Mouse (Mus musculus) liver, embryonic 14.5 days (tissue): ENCODE measurements around the gene Ift27. TPM values are rescaled to one million over a fixed set of nuclear protein-coding genes. Genes with fewer than 3 reads are reported as not detected.

Experiments
- ATAC-seq: fragments of 200-750 bp; cut with Nextera tagmentation; 2 replicates; pipeline ENCODE4 v1.8.0; 2017; ENCODE audit warnings: moderate number of reproducible peaks, mild to moderate bottlenecking, moderate library complexity; ENCODE audit not compliant: insufficient read depth
- DNase-seq, 3 experiments: peaks; one replicate each; pipeline ENCODE4 v3.0.0-alpha.2; 2012 to 2013; ENCODE audit warnings: low read depth in 3 of 3, low spot score in 3 of 3
- H3K27ac ChIP-seq: fragments of 300-500 bp; sonication (generic); 2 replicates; pipeline ENCODE4 v1.5.1; 2014; ENCODE audit warnings: moderate library complexity, mild to moderate bottlenecking, control low read depth, inconsistent platforms
- H3K27me3 ChIP-seq: fragments of 300-500 bp; sonication (generic); 2 replicates; pipeline ENCODE4 v1.6.1; 2014; ENCODE audit warnings: mild to moderate bottlenecking, low read length, moderate library complexity; ENCODE audit not compliant: control insufficient read depth, insufficient read depth
- H3K36me3 ChIP-seq: fragments of 300-500 bp; sonication (generic); replicated peaks from 2 replicates; pipeline ENCODE4 v1.6.1; 2014; ENCODE audit warnings: low read depth; ENCODE audit not compliant: control insufficient read depth, insufficient read depth
- H3K4me1 ChIP-seq, 2 experiments: fragments of 200-500 bp in 1 of 2; fragments of 300-500 bp in 1 of 2; sonication (generic) in 1 of 2; replicated peaks; 2 replicates each; pipeline ENCODE4 v1.6.1; 2012 to 2014; ENCODE audit warnings: antibody characterized with exemption in 1 of 2, inconsistent platforms in 1 of 2, low read length in 1 of 2; ENCODE audit not compliant: control insufficient read depth in 2 of 2, insufficient read depth in 2 of 2
- H3K4me2 ChIP-seq: fragments of 300-500 bp; sonication (generic); 2 replicates; pipeline ENCODE4 v1.6.1; 2014; ENCODE audit warnings: low read depth, mild to moderate bottlenecking, control low read depth, moderate library complexity
- H3K4me3 ChIP-seq, 2 experiments: fragments of 200-500 bp in 1 of 2; fragments of 300-500 bp in 1 of 2; sonication (generic) in 1 of 2; 2 replicates each; pipeline ENCODE4 v1.5.1; 2012 to 2014; ENCODE audit warnings: low read depth in 2 of 2, low read length in 2 of 2, mild to moderate bottlenecking in 2 of 2, control low read depth in 1 of 2, inconsistent platforms in 1 of 2, moderate library complexity in 1 of 2; ENCODE audit not compliant: insufficient read depth in 1 of 2
- H3K9ac ChIP-seq: fragments of 300-500 bp; sonication (generic); replicated peaks from 2 replicates; pipeline ENCODE4 v1.6.1; 2014; ENCODE audit warnings: mild to moderate bottlenecking, control low read depth, moderate library complexity
- H3K9me3 ChIP-seq: fragments of 300-500 bp; sonication (generic); 2 replicates; pipeline ENCODE4 v1.6.1; 2016; ENCODE audit warnings: low read length, mixed read lengths; ENCODE audit not compliant: control insufficient read depth
- CTCF ChIP-seq: IDR thresholded peaks from 2 replicates; pipeline ENCODE4 v1.5.1; 2016; ENCODE audit warnings: antibody characterized with exemption, low read depth, control low read depth
- EP300 ChIP-seq: IDR thresholded peaks from 2 replicates; pipeline ENCODE4 v1.6.1; 2016; ENCODE audit warnings: antibody characterized with exemption, low read depth
- WGBS: fragments of 180-500 bp; shearing (Covaris S2); extraction: QIAGEN DNeasy Blood & Tissue Kit; methylation state at CpG from one replicate; pipeline ENCODE4 v1.1.7; 2014; ENCODE audit not compliant: insufficient replicate concordance; 5-methylcytosine and 5-hydroxymethylcytosine counted together
- polyA plus RNA-seq, 2 experiments: library from polyadenylated mRNA; depleted of rRNA in 1 of 2; stranded (reverse) in 1 of 2; unstranded in 1 of 2; fragments of >200 nt; fragmentation: Nextera tagmentation in 1 of 2; extraction: Ambion mirVana in 1 of 2; gene quantifications; 2 replicates each; pipeline versions ENCODE4 v1.2.1 to v1.2.3; 2012 to 2014

The Ift27 gene
- polyA plus RNA-seq, 2 experiments, result 13.5 to 37.8 TPM

- no peaks in the 10 kb centered on the region for H3K27me3 ChIP-seq
- H3K4me1 ChIP-seq, result no peaks in the 10 kb centered on the region
- H3K9me3 ChIP-seq, result no peaks in the 10 kb centered on the region
- H3K4me2 ChIP-seq, result no peak overlapping the region
- TF ChIP-seq CTCF (no peak), EP300 (no peak)
- no peak overlapping the region for H3K27ac ChIP-seq
- H3K36me3 ChIP-seq, result no peaks in the 10 kb centered on the region
- no peak overlapping the region for H3K4me3 ChIP-seq
- ATAC-seq, result no peak
- H3K9ac ChIP-seq, result no peak overlapping the region
- WGBS, result 80% methylated on average over 11 of the region's 11 CpGs
- no peak for DNase-seq
These were observed 9.4 kb downstream of the Ift27 start for GRCm38 (mm10) chr15:78164466-78164865.

GRCm38 (mm10) chr15:78161946-78162345 is 12.0 kb downstream of the Ift27 start:
- H3K27ac ChIP-seq, result no peak overlapping the region
- no peak overlapping the region for H3K4me3 ChIP-seq
- no peaks in the 10 kb centered on the region for H3K9me3 ChIP-seq
- H3K36me3 ChIP-seq, result no peaks in the 10 kb centered on the region
- DNase-seq (no peak), ATAC-seq (no peak)
- TF ChIP-seq CTCF (no peak), EP300 (no peak)
- 74% methylated on average over 9 of the region's 9 CpGs for WGBS
- H3K9ac ChIP-seq, result no peak overlapping the region
- no peak overlapping the region for H3K4me2 ChIP-seq
- H3K27me3 ChIP-seq, result no peaks in the 10 kb centered on the region
- no peaks in the 10 kb centered on the region for H3K4me1 ChIP-seq

GRCm38 (mm10) chr15:78158335-78158734 is 15.6 kb downstream of the Ift27 start:
- Histone ChIP-seq H3K9me3 (no peaks in the 10 kb centered on the region), H3K9ac (no peak overlapping the region), H3K36me3 (no peaks in the 10 kb centered on the region), H3K27me3 (no peaks in the 10 kb centered on the region; the same call in 1 of the 2 replicates), H3K4me3 (no peak overlapping the region), H3K4me2 (no peak overlapping the region), H3K27ac (no peak overlapping the region), H3K4me1 (no peaks in the 10 kb centered on the region)
- no peak for ATAC-seq
- TF ChIP-seq CTCF (no peak), EP300 (no peak)
- WGBS, result 72% methylated on average over 5 of the region's 5 CpGs
- no peak for DNase-seq

- DNase-seq (no peak), ATAC-seq (no peak)
- Histone ChIP-seq H3K36me3 (no peaks in the 10 kb centered on the region), H3K4me1 (no peaks in the 10 kb centered on the region), H3K9ac (no peak overlapping the region), H3K9me3 (no peaks in the 10 kb centered on the region), H3K4me2 (no peak overlapping the region), H3K27me3 (no peaks in the 10 kb centered on the region; the same call in 1 of the 2 replicates), H3K27ac (no peak overlapping the region), H3K4me3 (no peak overlapping the region)
- 48% methylated on average over 4 of the region's 4 CpGs for WGBS
- TF ChIP-seq EP300, result no peak
- TF ChIP-seq CTCF, result no peak
These were observed 16.1 kb downstream of the Ift27 start for GRCm38 (mm10) chr15:78157824-78158223.

GRCm38 (mm10) chr15:78157330-78157729 is 16.6 kb downstream of the Ift27 start:
- 61% methylated on average over 8 of the region's 8 CpGs for WGBS
- DNase-seq (no peak), ATAC-seq (no peak)
- Histone ChIP-seq H3K36me3 (no peaks in the 10 kb centered on the region), H3K9me3 (no peaks in the 10 kb centered on the region), H3K4me2 (no peak overlapping the region), H3K4me1 (no peaks in the 10 kb centered on the region), H3K9ac (no peak overlapping the region), H3K27ac (no peak overlapping the region), H3K4me3 (no peak overlapping the region), H3K27me3 (no peaks in the 10 kb centered on the region; the same call in 1 of the 2 replicates)
- no peak for TF ChIP-seq EP300
- no peak for TF ChIP-seq CTCF
